Mouse (Mus musculus) small intestine, adult 10 weeks (tissue): ENCODE data around the gene Sertad3. TPM values are rescaled to one million over a fixed set of nuclear protein-coding genes. Genes with fewer than 3 reads are reported as not detected.

Experiments
- polyA plus RNA-seq: library from polyadenylated mRNA; stranded (reverse); fragments of 350-450 nt; fragmentation: Illumina TruSeq; extraction: RNeasy Lipid Tissue Mini Kit (QIAGEN cat#74804); gene quantifications from one replicate; pipeline ENCODE4 v1.2.3, GENCODE M21; 2014; ENCODE audit warnings: low replicate concordance

The Sertad3 gene
- polyA plus RNA-seq = 1.2 TPM

DNA sequence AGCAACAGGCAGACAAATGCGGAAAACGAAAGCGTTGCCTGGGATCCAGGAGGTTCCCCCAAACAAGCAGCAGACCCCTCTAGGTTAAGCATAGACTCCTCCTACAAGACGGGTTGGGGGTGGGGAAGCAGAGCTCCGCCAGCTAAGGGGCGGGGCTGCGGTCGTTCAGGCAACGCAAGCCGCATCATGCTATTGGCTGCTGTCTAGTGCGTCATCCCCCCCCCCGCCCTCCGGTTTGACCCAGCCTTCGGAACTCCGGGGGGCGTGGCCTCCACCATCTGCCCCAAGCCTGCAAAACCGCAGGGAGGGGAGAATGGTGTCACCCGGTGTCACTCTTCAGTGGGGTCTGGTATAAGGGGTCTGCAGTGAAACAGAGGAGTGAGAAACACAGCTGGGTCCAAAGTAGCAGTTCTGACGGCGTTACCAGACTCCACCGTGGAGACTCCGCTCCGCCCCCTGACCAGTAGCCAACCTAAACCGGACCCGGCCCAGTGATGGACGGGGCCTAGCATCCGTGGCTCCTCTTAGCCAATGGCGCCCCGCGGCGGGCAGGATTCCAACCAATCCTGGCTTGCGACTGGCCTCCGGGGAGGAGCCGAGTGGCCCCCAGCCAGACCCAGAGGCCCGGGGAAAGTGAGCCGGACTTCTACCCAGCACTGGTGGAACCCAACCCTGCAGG lies at the start of gene Sertad3:
Gene Sertad3 (plus strand): TSS at position 613 of the 679 bp plus-strand sequence.

DNA sequence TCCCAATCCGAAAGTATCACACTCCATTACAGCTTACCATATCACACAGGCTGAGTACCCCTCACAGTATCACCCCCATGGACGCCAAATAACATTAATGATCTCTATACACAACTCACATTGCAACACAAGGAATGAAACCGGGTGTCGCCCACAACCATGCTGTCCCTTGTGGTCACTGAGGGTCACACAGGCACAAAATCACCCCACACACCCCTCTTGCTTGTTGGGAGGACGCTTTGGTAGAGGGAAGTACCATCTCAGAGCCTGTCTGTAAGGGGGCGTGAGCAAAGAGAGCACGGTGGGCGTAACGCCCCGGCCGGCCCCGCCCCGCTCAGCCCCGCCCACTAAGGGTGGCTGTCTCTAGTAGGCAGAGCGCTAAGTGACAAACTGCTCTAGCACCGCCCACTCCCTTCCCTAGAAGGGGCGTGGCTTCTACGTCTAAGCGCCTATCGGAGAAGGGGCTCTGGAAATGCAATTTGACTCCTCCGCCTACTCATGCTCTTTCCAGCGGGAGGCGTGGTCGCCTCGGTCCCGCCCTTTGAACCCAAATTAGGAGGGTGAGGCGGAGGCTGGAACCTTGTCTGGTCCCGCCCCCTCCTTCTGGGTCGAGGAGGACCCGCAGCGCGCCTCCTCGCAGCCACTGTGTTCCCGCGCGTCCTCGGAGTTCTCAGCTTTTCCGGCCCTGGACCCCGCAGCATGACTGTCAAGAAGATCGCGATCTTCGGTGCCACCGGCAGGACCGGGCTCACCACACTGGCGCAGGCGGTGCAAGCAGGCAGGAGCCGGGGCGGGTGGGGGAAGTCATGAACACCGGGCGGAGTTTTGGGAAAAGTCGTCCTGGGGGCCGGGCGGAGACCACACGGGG lies 25.9 kb upstream of the Sertad3 start, which contains the start of the genes Sptbn4 and Blvrb:
Gene Sptbn4 (minus strand): TSS at position 268 of the 868 bp plus-strand sequence.
Gene Blvrb (plus strand): TSS at position 560 of the 868 bp plus-strand sequence.

DNA sequence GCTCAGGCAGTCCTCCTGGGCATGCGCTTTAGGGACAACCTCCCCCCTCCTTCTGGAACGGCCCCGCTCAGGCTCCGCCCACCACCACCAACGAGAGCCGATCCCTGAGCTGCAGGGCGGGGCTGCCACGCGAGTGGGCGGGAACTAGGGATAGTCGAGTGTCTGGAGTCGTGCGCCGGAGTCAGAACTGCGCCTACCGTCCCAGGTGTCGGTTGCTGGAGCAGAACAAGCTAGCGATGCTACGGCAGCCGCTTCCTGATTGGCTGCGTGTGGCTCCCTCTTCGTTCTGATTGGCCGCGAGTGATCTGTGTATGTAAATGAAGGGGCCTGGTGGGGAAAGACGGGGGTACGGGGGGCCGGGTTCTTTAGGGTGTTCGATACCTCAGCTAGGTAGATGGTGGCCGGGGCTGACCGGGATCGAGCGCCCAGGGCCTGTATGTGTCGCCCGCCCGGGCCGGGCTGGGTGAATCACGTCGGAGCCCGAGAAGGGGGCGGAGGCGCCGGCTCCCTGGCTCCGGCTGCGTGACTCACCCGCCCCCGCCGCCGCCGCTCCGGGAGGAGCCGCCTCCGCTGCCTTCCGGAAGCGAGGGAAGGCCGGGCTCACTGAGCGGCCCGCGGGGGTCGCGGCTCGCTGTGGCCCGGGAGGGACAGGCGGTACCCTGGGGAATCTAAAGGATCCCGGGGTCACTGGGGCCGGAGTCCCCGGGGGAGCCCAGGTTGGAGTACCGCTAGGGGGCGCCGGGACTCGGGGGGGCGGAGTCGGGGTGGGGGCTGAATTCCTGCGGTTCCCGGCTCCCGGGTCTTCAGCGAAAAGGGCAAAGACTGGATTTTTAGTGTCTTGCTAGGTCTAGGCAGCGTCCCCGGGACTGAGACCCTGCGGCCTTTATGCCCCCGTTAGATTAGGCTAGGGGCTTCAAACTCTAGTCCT lies 13.5 kb downstream of the Sertad3 start, which contains the start of gene Sertad1:
Gene Sertad1 (plus strand): TSS at position 141 of the 928 bp plus-strand sequence.

DNA sequence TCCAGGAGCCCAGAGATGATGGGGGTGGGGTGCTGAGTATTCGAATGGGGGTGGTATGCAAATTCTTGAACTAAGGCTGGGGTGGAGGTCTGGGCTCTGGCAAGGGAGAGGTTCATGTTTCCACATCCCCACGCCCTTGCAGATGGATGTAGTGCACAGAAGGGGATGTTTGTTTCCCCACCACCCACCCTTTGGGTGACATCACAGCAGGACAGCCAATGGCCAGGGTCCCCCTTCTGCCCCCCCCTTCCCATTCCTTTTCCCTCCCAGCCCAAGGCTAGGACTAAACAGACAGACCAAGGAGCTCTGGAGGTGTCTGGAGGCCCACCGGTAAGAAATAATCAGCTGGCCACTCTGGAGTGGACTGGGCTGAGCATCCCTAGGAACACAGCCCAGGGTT lies 25.5 kb downstream of the Sertad3 start, which contains the start of gene Prx:
Gene Prx (plus strand): TSS at position 289 of the 400 bp plus-strand sequence.

DNA sequence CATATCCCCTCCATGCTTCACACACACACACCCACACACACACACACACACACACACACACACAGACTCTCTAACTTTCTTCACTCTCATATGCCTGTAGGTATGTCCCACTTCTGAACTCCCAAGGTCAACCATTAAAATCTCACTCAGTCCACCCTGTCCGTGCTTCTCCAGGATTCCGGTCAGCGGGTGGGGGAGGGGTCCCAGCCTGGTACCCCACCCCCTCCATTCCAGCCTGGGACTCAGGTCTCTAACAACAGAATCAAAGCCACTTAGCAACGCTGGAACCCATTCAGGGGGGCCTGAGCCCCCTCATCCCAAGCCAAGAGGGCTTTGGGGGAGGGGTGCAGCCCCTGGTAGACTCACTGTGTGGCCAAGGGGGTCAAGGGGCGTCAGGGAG lies 49.4 kb downstream of the Sertad3 start, which contains the start of gene Hipk4:
Gene Hipk4 (plus strand): TSS at position 301 of the 400 bp plus-strand sequence.

Other genes starting within 250 kb of the Sertad3 start
- gene Itpkc, start 245.1 kb upstream of the Sertad3 start, polyA plus RNA-seq = 0.45 TPM
- not detected for gene Coq8b, start 240.7 kb upstream of the Sertad3 start, polyA plus RNA-seq
- gene Numbl, start 215.3 kb upstream of the Sertad3 start, polyA plus RNA-seq = 0.07 TPM
- gene Ltbp4, start 136.1 kb upstream of the Sertad3 start, polyA plus RNA-seq = not detected
- gene Shkbp1, start 117.7 kb upstream of the Sertad3 start, polyA plus RNA-seq = not detected
- not detected for gene Gm20479, start 116.3 kb upstream of the Sertad3 start, polyA plus RNA-seq
- not detected for gene Sptbn4, start 26.1 kb upstream of the Sertad3 start, polyA plus RNA-seq
- gene Blvrb, start 25.8 kb upstream of the Sertad3 start, polyA plus RNA-seq = not detected
- gene Sertad1, start 13.1 kb downstream of the Sertad3 start, polyA plus RNA-seq = 0.71 TPM
- gene Prx, start 25.6 kb downstream of the Sertad3 start, polyA plus RNA-seq = not detected
- gene Hipk4, start 49.5 kb downstream of the Sertad3 start, polyA plus RNA-seq = 0.15 TPM
- gene Pld3, start 79.5 kb downstream of the Sertad3 start, polyA plus RNA-seq = not detected
- 2.2 TPM for gene 2310022A10Rik, start 79.5 kb downstream of the Sertad3 start, polyA plus RNA-seq
- gene Akt2, start 117.8 kb downstream of the Sertad3 start, polyA plus RNA-seq = 2.2 TPM
- not detected for gene Ttc9b, start 180.1 kb downstream of the Sertad3 start, polyA plus RNA-seq
- gene Map3k10, start 200.8 kb downstream of the Sertad3 start, polyA plus RNA-seq = not detected
- 1.2 TPM for gene Zfp607b, start 215.6 kb downstream of the Sertad3 start, polyA plus RNA-seq